Mouse (Mus musculus): ENCODE results near the gene Gm20388. TPM values are rescaled to one million over a fixed set of nuclear protein-coding genes. Genes with fewer than 3 reads are reported as not detected.

The Gm20388 gene
- polyA plus RNA-seq, 1 experiment = 18.7 TPM

DNA sequence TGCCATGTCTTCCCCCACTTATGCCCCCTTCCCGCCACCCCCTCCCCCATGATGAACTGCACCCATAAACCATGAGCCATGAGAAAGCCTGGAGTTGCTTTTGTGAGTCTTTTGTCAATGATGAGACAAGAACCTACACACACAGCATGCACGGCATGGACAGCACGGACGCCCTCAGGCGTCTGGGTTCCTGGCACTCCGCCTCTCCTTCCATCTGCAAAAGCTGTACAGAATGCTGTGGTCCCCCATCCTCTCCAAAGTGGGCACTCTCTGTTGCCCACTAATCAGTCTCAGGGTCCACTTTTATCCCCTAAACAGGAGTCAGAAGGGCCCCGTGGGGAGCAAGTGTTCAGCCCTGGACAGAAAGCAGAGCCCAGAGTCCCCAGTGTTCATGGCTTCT lies 4484.3 kb downstream of the Gm20388 start:
- no peak for DNase-seq
- no peak overlapping the region for H3K4me3 ChIP-seq (replicated peaks; ENCODE audit: insufficient read depth, low read depth, low read length)
- WGBS = 49% methylated on average over 7 of the region's 7 CpGs
- no peak for TF ChIP-seq POLR2A (IDR thresholded peaks at IDR 0.05; ENCODE audit: borderline replicate concordance, insufficient read depth, low read length)
- TF ChIP-seq CTCF (IDR thresholded peaks at IDR 0.05; ENCODE audit: borderline replicate concordance, insufficient read depth, low read depth, low read length) = no peak
- H3K27me3 ChIP-seq (ENCODE audit: control insufficient read depth, insufficient read depth, low read length) = no peaks in the 10 kb centered on the region
- H3K27ac ChIP-seq (ENCODE audit: insufficient read depth, low read length) = no peak overlapping the region
- H3K4me1 ChIP-seq (ENCODE audit: control insufficient read depth, insufficient read depth, low read length) = peaks cover 59% of the 10 kb centered on the region

Other genes with a start within 250 kb of the Gm20388 start
- gene Wfdc1, start 244.5 kb upstream of the Gm20388 start, polyA plus RNA-seq (2012; rRNA removed) = 18.9 and 19.3 TPM in 2 replicates
- gene Atp2c2, start 210.8 kb upstream of the Gm20388 start, polyA plus RNA-seq (2012; rRNA removed) = 0.28 and 0.35 TPM in 2 replicates
- gene Tldc1, start 132.4 kb upstream of the Gm20388 start, polyA plus RNA-seq (2012; rRNA removed) = 10.8 and 11.0 TPM in 2 replicates
- gene Cotl1, start 70.3 kb upstream of the Gm20388 start, polyA plus RNA-seq (2012; rRNA removed) = 149 and 156 TPM in 2 replicates
- gene Klhl36, start 48.6 kb upstream of the Gm20388 start, polyA plus RNA-seq (2012; rRNA removed) = 12.7 and 15.3 TPM in 2 replicates
- 96.4 and 110 TPM in 2 replicates for gene Usp10, start 481 bp upstream of the Gm20388 start, polyA plus RNA-seq (2012; rRNA removed)
- gene Crispld2, start 81.6 kb downstream of the Gm20388 start, polyA plus RNA-seq (2012; rRNA removed) = 2.4 and 2.6 TPM in 2 replicates
- 34.7 and 39.3 TPM in 2 replicates for gene Zdhhc7, start 190.6 kb downstream of the Gm20388 start, polyA plus RNA-seq (2012; rRNA removed)
- gene 6430548M08Rik, start 203.3 kb downstream of the Gm20388 start, polyA plus RNA-seq (2012; rRNA removed) = 175 and 188 TPM in 2 replicates